Mouse (Mus musculus): ENCODE data around the gene Fhl3.
A peak's percentile ranks its signal among the peaks of the same experiment; 100 is the strongest.
"Not testable (repeated sequence)": the region's sequence is repeated elsewhere in the genome, so short reads cannot be mapped to it uniquely, and the experiment has no call there.

Fhl3 gene

DNA sequence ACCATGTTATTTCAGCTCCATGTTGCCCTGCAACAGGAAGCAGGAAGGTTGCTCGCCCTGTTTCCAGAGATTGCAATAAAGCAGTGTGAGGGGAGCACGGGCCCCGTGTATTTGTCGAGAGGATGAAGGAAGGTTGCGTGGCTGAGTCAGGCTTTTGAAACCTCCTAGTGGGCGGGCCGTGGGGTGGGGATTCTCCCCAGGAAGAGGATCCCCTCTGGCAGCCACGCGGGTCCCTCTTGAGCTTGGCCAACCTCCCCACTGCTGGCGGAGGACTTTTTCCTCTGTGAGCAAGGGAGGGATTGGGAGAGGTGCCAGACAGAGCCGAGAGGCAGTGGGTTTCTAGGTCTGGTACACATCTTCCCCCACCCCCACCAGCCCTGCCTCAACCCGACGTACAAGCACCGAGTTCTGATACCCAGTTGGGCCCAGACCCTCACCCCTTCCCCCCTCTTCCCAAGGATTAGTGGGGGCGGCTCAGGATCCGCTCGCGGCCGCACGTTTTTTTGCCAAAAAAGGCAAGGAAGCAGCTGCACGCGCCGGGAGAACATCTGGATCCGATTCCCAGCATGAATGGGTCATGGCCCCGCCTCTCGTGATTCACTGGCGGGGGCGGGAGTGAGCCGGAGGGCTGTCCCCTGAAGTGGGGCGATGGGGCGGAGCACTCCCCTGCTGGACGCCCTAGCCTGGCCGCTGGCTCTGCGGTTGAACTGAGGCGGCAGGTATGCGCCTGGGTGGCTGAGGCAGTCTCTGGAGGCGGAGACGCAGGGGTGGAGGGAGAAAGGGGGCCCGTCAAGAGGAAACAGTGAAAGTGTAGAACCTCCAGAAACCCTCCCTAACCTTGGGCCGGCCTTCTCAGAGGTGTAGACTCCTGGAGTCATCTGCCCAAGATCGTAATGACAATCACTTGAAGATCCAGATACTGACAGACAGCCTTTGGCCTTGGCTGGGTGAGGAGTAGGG lies 8.3 kb downstream of the Fhl3 start:
- peak; percentile 65 for DNase-seq (ENCODE audit: low spot score)

DNA sequence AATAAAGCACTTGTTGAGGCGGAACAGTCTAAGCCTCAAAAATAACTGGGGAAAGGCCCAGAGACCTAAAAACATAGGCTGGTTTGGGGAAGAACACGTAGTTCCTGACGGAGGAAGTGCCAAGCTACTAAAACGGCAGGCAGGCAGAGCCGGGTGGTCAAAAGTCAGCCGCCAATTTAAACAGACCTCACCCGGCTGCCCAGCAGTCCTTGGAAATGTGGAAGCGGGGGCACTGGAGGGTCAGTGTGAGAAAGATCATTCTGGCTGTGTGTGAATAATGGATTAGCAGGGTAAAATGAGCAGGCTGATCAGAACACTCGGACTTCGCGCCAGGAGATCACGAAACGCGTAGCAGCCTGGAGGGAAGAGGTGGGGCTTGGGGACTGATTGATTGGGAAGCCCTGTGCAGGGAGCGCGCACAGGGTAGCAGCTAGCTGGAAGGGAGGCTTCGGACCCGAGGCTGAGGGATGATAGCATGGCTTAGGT lies 9.5 kb downstream of the Fhl3 start:
- DNase-seq (ENCODE audit: low spot score): no peak

DNA sequence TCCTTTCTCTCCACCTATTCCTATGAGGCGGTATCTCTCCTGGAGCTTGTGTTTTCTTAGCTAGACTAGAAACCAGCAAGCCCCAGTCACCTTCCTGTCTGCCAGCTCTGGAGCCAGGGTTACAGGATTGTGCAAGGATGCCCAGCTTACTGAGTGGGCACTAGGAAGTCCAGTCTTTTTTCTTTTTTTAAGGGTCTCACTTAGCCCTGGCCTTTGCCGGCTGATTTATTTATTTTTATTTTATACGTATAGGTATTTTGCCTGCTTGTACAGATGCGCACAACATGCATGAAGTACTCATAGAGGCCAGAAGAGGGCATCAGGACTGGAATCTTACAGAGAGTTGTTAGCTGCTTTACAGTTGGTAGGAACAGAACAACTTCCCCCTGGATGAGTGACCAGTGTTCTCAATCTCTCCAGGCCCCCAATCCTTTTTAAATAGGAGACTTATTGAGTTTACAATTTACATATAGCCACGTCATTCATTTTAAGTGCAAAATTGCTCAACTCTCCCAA lies 10.3 kb downstream of the Fhl3 start:
- DNase-seq (ENCODE audit: low spot score): peak; percentile 31

DNA sequence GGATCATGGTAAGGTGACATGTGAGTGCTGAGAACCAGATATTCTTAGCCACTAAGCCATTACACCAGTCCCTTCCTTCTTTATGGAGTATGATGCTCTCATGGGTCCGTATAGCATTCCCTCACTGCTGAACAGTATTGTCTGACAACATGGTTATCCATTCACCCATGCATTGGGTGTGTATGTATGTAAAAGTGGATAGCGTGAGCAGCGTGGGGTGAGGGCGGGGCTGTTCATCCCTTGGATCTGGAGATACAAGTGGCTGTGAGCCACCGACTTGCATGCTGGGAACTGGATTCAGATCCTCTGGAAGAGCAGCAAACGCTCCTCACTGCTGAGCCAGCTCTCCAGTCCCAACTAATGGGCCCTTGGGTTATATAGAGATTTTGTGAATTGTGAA lies 12.1 kb downstream of the Fhl3 start:
- DNase-seq (ENCODE audit: low spot score): peak; percentile 46

DNA sequence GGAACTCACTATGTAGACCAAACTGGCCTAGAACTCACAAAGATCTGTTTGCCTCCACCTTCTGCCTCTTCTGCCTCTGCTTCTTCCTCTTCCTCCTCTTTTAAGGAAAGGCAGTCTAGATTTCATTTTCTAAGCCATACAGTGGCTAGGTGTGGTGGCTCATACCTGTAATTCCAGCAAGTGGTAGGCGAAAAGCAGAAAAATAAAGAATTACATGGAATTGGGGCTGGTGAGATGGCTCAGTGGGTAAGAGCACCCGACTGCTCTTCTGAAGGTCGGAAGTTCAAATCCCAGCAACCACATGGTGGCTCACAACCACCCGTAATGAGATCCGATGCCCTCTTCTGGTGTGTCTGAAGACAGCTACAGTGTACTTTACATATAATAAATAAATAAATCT lies 13.3 kb downstream of the Fhl3 start:
- not testable (repeated sequence) for DNase-seq (ENCODE audit: low spot score)

DNA sequence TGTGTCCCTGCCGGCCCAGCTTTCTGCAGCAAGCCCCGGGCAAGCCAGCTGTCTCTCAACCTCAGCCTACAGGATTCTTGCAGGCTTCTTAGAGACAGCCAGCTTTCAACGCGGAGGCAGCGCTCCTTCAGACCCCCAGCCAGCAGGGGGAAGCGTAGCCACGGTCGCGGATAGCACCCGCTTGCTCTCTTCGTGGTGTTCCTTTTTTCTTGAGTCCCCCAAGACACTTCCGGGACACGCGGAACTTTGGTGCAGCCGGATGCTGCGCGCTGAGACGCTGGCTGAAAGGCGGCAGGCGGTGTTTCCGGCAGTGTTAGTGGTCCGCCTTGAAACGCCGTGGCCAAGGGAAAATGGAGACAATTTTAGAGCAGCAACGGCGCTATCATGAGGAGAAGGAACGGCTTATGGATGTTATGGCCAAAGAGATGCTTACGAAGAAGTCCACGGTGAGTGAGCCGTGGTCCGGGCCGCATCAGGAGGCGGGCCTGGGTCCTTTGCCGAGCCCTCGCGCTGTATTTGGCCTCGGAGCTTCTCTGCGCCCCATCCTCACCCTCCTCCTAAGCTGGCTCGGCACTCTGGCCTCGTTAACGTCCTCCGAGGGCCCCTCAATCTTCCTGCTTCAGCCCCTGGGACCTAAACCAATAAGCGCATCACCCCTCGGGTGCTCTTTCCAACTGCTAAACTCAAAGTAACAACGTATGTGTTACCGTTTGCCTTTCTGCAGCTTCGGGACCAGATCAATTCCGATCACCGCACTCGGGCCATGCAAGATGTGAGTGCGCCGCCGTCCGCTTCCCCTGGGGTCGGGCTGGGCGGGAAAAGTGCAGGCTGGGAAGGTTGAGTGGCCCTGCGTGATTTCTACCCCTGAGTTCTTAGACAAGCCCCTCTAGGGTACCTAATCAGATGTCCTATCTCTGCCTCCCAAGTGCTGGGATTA lies 14.3 kb downstream of the Fhl3 start, which contains the start of gene Sf3a3:
Sf3a3 (plus strand) TSS at position 232 of the 937 bp plus-strand sequence.
- DNase-seq (ENCODE audit: low spot score): peak; percentile 90

DNA sequence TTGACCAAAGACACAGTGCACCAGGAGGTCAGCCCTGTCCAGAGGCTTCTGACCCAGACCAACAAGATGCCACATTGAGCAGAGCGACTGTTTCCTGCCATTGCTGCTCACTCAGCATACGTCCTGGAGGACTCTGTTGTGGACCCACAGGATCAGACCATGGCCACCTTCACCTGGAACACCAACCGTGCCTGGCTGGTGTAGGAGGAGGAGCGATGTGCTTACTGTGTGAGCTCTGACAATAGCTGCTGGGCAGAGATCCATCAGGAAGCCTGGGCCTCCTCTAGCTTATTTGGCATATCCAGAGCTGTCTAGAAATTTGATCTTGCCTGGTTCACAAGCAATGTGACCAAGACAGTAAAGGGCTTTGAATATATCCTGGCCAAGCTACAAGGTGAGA lies 18.6 kb downstream of the Fhl3 start:
- no peak for DNase-seq (ENCODE audit: low spot score)

DNA sequence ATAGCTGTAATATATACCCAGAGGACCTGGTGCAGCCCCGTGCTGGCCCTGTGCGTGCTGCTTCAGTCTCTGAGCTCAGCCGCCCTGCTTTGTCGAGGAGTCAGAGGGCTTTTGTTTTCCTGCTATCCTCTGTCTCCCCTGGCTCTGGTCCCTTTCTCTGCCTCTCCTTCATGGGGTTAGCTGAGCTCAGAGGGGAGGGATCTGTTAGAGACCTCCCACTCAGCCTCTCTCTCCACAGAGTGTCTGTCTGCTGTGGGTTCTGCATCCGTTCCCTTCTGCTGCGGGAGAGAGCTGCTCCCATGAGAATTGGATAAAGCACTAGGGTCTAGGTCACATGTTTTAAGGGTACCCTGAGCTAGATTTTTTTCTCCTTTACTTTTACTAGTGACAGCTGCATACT lies 25.6 kb downstream of the Fhl3 start:
- no peak for DNase-seq (ENCODE audit: low spot score)

DNA sequence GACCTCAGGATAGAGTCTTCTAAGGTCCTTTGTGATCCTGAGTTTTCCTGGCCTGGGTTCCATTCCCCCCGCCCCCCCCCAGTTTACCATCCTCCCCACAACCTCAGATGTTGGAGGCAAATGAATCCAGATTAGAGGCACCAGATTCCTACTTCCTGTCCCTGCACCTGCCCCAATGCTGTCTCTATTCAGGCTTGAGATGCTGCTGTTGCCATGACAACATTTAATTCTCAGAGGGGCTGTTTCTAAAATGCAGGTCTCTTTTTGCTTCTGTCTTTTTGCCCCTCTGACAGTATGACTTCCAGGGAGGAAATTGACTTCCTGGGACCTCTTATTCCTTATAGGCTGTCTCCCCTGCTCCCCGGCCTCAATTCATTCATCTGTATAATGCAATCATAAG lies 36.5 kb downstream of the Fhl3 start:
- no peak for DNase-seq (ENCODE audit: low spot score)

DNA sequence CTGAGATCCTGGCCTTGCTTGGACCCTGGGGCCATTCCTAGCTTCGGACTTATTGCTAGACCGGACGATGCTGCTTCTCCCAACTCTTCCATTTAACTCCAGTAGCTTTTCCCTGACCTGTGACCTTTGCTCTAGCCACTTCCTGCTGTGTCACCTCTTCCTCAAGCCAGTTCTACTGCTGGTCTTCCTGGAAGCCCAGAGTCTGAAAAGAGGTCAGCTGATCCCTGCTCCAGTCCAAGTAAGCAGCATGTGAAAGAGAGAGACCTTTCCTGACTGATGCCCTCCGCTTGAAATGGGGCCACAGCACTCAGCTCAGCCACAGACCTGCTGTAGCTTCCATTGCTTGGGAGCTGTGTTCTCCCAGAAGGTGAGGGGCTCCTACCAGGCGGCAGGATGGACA lies 37.0 kb downstream of the Fhl3 start:
- no peak for DNase-seq (ENCODE audit: low spot score)

DNA sequence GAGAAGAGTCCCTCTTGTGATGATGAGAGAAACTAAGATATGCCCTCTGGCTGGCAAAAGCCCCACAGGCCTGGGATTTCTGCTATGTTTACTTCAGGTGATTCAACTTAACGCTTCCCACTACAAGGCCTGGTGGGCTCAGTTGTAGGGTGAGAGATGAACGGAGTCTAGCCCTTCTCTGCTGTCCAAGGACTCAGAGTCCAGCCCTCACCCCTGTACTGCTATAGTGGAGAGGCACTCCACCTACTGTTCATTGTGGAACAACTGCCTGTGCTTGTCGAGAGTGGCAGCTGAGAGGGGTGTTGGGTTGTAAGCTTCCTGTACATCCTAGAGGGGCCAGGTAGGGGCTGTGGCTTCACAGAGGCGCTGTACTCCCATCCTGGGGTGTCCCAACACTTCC lies 37.5 kb downstream of the Fhl3 start:
- no peak for DNase-seq (ENCODE audit: low spot score)

DNA sequence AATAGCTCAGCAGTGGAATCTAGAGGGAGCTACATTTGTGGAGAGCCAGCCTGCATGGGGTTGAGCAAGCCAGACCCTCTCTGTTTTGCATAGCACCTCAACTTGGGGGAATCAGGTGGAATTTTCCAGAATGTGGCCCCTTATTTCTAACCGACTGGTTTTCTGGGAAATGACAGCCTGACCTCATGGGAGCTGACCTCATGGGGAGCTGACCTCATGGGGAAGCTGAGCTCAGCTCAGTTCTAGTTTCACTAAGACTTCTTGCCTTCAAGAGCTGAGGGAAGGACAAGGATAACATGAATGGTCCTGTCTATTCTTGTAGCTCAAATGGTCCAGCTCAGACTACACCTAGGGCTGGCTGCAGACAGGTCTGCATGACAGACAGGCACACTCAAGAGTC lies 38.3 kb downstream of the Fhl3 start:
- no peak for DNase-seq (ENCODE audit: low spot score)

DNA sequence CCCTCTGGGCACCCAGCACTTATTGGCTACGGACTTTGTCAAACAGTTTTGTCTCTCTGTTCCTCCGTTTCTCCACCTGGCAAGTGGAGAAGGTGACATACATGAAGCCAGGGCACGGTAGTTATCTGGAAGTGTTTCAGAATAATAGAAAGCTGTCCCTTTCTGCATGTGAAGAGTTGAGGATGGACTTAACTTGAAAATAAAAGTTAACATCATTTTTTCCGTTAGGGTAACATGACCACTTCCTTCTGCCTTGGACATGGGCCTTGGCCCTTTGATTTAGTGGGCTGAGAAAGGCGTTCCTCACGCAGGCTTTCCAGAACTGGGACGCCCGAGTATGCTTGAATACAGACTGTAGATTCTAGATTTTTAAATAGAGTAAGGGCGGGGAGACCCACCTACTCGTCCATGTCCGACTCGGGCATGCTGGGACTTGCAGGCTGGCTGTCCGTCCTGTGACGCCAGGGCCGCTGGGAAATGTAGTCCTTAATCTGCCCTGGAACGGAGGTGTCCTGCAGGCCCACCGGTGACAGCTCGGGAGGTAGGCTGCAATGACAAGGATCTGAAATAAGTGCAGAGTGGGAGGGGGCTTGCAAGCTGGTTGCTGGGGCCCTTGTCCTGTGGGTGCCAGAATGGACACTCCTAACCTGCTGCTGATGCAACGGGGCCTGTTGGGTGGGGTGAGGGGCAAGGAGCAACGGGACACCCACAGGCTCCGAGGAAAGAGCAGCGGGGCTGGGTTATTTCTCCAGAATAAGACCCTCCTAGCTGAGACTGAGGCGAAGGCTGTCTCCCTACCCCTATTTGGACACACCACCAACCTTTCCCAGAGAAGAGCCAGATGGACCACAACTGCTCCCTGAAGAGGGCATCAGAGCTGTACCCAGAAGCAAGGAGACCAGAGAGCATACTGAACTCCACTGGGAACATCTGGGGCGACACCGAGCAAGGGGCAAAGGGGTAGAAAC lies 41.2 kb downstream of the Fhl3 start, which contains the start of gene Inpp5b:
Inpp5b (plus strand) TSS at position 475 of the 968 bp plus-strand sequence.
- peak; percentile 47 for DNase-seq (ENCODE audit: low spot score)

DNA sequence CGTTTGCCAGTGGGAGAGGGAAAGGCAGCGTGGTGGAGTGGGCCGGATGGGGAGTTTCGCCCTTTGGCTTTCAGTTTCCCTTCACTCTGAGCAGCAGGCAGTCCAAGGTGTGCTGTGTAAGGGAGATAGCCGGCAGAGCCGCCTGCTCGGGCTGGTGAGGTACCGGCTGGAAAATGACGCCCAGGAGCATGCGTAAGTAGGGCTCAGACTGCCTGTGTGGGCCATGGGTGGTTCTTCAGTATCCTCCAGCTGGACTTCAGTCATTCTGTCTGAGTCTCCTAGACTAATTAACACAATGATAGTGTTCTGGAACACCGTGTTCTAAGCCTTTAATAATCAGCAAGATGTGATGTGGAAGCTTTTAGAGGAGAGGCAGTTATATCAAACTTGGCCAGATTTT lies 42.3 kb downstream of the Fhl3 start:
- DNase-seq (ENCODE audit: low spot score): no peak

DNA sequence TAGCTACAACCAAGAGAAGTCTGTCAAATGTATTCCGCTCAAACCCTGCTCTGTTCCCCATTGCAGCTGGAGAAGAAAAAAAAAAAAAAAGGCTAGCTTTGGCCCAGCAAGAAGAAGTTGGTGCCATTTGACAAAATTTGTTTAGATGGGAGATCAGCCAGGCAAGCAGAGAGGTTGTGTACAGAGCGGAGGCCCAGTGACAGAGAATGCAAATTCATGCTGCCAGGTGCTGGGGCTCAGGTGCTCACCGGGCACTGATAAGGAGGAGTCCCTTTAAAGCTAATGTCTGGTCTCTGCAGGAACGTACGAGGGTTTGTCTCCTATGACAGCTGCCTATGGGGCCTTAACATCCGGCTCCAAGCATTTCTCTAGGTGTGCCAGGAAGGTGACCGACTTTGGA lies 46.1 kb downstream of the Fhl3 start:
- DNase-seq (ENCODE audit: low spot score): no peak

DNA sequence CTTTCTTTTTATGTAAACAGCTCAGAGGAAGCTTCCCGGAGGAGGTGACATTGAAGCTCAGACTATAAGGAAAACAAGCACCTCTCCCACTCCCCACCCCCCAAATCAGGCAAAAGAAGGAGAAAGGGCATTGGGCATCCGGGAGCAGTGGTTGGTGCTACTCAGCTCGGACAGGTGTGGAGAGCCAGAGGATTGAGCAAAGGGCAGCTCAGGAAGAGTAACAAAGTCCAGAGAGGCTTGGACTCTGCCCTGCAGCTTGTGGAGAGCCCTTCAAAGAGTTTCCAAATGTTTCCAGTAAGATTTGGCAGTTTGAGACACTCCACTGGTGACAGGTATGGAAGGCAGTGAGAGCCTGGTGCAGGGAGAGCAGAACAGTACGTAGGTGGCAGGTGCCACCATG lies 47.4 kb downstream of the Fhl3 start:
- no peak for DNase-seq (ENCODE audit: low spot score)

DNA sequence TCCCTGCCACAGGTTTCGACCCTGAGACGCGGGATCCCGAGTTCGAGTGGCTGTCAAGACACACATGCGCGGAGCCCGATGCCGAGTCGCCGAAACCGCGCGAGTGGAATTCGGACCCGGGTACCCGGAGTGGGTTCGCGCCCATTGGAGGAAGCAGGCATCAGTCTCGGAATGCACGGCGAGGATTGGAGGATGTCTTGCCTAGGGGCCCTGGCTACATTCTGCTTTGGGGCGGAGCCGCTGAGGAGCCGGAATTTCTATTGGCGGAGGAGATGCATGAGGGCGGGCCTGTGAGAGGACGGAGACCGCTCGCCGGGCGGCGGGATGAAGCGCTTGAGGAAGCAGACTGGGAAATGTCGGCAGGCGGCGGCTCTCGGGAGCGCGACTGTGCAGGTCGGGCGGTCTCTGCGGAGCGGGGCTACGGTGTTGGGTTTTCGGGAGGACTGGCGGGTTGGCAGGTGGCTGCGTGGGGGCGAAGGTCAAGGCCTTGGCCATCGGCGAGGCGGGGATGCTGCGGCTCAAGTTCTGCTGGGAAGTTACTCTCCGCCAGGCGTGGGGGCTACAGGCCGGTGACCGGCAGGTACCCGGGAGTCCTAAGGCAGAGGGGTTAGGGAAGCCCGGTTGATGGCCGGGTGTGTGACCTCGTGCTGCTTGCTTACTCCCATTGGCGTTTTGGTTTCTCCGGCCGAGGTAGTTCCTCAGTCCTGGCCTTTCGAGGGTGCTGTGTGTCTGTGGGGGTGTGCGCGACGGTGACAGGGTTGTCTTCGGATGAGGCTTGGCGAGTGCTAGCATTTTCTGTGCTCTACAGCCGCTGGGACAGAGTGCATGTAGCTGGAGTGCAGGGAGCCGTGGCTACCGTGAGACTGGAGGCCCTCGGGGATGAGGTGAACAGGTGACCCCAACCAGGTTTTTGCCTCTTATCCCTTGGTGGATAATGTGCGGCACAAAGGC lies 51.1 kb downstream of the Fhl3 start:
- peak; percentile 96 for DNase-seq (ENCODE audit: low spot score)

DNA sequence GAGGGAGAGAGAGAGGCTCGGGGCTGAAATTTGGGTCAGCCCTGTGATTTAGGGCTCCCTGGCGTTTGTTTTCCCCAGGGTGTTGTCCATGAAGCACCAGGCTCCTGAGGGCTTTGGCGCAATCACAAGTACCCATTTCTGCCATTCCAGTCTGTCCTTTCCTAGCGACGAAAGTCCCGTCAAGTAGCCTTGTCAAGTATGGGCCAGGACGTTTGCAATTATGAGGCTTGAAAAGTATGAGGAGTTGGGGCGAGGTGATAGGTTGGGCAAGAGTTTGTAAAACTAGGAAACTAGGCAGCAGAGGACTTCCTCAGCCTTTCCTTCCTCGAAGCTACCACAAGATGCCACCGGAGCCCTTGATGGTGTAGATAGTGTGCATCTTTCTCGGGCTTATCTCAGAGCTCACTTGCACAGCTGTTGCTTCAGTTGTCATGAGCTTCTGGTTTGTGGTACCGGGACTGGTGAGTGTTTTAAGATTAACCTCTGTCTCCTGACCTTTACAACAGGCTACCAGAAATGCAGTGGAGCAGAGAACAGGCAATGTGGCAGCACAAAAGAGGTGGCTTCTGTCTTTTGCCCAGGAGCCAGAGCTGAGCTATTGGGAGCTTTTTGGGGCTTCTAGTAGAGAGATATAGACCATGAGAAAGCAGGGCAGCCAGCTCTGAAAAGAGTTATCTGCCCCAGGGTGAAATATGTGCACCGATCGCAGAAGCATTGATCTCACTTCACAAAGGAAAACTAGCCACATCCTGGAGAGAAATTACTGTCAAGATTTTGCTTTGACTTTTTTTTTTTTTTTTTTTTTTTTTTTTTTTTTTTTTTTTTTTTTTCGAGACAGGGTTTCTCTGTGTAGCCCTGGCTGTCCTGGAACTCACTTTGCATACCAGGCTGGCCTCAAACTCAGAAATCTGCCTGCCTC lies 52.0 kb downstream of the Fhl3 start:
- peak; percentile 57 for DNase-seq (ENCODE audit: low spot score)

DNA sequence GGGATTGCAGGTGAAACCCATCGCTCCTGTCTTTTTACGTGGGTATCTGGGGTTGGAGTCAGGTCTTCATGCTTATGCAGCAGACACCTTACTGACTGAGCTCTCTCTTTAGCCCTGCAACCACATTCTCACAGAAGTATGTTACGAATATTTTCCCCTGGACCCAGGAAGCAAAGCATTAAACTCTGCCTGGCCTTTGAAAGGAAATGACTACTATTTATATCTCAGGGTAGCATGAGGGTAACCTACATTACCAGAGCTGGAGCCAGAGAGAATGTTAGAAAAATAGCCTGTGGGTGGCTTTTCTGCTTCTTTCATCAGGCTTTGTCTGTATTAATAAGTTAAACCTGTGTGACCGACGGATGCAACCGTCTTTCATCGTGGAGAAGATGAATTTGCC lies 55.0 kb downstream of the Fhl3 start:
- no peak for DNase-seq (ENCODE audit: low spot score)
